Mouse (Mus musculus) MN1 (cell line): ENCODE results near the gene Akap8.

Experiments used
- DNase-seq: peaks from one replicate; pipeline ENCODE4 v3.0.0-alpha.2; 2016; ENCODE audit warnings: low spot score

The Akap8 gene

DNA sequence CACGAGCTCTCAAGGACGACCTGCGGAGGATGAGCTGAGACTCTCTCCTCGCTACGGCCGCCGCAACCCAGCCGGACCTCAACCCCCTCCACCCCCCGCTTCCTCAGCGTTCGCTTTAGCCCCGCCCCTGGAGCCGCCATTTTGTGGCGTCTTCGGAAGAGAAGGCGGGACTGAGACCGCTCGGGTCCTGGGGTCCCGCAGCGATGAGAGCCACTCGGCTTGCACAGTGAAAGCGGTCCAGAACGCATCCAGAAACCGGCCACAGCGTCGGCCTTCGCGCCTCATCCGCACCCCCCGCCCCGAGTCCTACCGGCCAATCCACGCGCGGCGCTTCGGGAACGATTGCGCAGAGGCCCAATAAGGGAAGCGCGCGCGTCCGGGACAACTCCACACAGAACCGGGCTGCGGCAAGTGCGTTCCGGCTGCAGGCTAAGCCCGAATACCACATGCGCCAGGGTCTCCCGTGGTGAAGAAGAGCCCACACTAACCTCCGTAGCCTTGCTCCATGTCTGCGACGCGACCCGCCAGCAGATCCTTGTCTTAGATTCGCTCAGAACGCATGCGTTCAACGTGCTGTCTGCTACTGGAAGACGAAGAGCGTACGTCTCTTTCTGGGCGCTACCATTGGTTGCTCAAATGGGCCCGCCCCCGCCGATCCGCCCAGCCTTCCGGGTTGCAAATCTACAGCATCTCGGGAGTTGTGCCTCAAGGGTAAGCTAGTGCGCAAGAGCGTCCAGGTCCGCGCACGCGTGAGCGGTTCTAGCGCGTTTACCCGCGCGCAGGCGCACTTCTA, at the start of gene Akap8:
TSS of gene Akap8 (minus strand) at position 642 of the 793 bp plus-strand sequence.
- DNase-seq = peak; percentile 99

DNA sequence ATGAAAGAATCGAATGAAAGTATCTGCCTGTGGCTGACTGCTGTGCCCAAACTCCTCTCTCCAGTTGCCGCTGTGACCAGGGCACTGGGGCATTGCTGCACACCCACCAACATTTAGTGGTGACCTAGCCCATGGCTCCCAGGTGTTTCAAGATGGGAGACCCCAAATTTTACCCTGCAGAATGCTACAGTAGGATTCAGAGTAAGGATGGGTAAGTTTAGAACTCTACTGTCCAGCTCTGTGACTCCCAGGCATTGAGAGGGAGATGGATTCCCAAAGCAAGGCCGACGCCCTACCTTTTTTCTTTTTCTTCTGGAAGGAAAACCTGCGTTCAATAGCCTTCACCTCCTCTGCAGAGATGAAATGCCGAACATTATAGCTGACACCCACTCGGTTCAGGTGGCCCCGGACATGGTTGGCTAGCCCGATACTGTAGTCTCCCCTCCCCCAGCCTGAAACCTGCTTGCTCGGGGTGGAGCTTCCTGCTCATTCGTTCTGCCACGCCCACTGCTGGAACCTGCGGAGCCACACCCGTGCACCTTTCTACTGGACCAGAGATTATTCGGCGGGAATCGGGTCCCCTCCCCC, 48.0 kb upstream of the Akap8 start:
- DNase-seq = no peak

DNA sequence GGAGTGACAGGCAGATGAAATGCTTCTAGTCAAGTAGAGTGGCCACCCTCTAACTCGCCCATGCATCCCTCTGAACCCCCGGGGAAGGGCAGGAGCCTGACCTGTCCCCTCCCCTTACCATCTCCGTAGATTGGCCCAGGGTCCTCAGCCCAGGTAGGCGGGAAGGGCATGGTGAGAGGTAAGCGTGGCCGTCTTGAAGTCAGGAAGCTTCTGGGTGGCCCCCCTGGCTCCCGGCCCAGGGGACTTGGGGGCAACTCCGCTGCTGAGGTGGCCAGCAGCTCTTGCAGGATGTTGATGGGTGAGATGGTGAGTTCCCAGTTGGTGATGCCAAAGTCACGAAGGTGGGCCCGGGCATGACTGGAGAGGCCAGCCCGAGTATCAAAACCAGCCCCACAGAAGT, 46.7 kb upstream of the Akap8 start:
- DNase-seq = no peak

DNA sequence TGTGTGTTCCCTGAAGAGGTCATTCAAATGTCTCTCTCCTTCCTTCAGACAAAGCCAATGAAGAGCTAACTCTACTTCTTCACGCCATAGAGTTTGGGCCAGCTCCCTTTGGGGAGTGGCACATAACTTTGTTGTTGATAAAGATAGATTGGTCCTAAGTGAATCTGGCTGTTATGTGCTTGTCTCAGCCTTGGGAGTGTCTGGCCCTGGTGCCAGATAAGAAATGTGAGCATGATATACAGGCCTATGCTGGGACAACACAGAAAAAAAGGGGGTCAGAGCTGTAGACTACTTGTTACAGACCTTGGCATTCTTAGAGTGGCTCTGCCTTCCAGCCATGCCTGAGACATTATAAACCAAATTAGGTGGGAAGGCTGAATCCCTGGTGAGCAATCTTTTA, 44.3 kb upstream of the Akap8 start:
- no peak for DNase-seq

DNA sequence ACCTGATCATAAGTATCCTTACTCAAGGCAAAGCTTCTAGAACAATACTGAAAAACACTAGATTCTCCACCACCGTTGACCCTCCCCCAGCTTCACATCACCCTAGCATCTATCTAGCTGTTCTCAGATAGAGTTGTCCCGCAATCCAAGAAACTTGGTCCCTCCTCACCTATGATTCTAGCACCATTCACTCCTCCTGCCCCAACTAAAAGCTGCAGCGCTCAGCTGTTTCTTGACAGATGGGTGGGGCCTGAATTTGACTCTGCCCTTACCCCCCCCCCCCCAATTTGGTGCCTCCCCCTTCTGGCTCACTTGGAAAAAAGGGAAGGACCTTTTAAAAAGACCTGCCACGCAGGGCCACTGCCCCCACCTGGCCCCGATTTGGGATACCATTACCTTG, 43.8 kb upstream of the Akap8 start:
- no peak for DNase-seq

DNA sequence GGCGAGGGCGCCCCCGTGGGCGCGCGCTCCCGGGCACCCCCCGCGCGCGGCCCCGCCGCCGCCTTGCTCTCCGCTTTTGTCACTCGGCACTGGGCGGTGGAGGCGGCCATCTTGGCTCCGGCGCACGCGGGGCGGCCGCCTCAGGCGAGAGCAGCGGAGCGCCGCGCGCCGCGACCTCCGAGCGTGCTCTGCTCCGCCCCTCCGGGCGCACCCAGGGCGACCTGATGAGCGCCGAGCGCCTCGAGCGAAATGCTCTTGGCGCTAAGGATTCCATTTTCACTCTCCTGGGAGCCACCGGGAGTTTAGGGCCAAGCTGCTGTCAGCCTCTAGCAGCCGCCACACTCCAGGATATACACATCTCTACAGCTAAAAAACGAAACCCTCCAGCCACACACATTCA, 43.3 kb upstream of the Akap8 start:
- peak; percentile 96 for DNase-seq

DNA sequence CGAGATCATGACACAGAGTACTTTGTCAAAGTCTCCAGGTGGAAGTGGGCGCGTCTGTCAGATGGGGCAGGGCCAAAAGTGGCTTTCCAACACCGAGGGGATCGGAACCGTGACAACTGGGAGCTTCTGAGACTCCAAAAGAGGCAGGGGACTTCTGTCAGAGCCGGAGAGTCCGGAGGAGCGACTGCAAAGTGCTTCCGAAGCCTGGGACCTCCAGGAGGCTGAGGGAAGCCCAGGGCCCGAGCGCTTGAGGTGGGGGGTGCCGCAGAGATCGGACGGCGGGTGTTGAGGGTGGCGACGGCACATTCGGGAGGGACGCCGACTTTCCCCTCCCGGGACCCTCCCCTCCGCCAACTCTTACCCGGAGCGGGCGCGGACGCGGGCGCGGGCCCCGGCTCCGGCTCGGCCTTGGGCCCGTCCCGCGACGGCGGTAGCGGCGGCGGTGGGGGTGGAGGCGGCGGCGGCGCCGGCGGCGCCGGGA, 42.8 kb upstream of the Akap8 start:
- peak; percentile 31 for DNase-seq

DNA sequence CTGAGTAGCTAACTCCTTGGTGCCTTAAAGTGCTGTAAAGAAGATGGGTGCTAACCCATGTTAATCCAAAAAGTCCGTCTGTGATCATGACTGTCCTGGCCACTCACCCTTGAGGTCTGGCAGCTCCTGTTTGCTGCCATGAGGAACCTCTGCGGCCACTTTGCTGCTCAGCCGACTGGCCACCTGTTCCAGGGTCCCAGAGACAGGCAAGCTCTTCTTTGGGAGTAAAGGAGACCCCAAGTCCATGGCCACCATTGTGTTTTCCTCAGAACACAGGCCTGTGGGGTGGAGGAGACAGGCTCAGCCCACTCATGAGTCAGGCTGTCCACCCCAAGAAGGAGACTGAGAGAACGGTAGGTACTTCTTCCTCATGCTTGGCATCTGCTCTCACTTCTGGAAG, 41.6 kb upstream of the Akap8 start:
- no peak for DNase-seq

DNA sequence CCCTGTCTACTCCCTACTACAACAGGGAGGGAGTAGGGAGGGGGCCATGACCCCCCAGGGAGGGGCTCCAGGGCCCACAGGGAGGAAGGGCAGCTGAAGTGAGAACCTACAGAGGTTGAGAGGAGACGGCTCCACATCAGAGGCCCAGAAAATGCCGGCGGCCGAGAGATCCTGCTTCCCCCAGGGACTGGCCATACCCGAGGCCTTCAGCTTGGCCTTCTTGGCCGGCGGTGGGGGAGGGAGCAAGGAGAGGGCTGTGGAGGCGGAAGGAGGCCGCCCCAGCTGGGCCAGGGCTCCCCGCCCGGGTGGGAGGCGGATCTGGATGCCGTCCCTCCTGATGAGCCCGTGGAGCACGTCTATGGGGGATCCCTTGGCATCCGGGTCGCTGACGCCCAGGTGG, 38.9 kb upstream of the Akap8 start:
- DNase-seq = no peak

DNA sequence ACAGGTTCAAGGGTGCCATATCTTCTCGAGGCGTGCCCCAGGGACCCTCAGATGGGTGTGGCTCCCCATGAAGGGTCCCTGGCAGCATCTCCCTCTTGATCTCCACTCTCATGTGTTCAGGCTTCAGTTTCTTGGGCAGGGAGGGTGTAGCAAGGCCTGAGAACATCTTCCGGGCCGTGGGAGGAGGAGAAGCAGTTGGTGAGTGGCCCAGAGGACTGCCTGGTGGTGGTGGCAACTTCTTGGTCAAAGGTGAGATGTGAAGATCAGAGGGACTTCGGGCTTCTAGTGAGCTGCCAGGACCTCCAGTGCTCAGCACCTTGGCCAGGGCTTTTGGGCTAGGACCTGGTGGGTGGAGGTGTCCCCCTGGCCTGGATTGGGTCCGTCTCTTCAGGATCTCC, 37.9 kb upstream of the Akap8 start:
- no peak for DNase-seq

DNA sequence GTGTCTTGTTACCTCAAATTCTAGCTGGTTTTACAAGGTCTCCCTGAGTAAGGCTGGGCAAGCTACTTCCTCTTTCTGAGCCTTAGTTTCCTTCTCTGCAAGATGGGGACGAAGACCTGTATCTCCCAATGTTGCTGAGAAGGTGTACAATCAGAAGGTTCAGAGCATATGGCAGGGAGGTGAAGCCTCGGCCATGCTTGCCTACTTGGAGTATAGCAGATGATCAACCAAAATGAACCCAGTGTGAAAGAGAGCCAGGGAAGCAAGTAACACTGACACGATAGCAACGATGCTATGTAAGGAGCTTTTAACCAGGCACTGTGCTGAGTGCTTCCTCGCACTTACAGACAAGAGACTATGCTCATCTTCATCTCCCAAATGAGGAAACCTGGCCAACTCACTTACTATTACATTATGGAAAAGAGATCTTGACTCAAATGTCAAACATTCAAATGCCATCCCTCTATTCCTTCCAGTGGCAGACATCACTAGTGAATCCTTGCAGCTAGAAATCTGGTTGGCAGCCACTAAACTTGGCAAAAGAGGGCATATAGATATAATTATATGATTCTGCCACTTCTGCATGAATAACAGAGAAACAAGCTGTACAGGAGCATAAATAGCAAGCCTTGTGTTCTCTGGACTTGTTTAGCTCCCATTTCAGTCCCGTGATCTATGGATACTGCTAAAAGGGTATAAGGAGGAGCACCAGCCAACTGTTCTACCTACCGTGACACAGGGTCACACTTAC, 37.3 kb upstream of the Akap8 start:
- no peak for DNase-seq

DNA sequence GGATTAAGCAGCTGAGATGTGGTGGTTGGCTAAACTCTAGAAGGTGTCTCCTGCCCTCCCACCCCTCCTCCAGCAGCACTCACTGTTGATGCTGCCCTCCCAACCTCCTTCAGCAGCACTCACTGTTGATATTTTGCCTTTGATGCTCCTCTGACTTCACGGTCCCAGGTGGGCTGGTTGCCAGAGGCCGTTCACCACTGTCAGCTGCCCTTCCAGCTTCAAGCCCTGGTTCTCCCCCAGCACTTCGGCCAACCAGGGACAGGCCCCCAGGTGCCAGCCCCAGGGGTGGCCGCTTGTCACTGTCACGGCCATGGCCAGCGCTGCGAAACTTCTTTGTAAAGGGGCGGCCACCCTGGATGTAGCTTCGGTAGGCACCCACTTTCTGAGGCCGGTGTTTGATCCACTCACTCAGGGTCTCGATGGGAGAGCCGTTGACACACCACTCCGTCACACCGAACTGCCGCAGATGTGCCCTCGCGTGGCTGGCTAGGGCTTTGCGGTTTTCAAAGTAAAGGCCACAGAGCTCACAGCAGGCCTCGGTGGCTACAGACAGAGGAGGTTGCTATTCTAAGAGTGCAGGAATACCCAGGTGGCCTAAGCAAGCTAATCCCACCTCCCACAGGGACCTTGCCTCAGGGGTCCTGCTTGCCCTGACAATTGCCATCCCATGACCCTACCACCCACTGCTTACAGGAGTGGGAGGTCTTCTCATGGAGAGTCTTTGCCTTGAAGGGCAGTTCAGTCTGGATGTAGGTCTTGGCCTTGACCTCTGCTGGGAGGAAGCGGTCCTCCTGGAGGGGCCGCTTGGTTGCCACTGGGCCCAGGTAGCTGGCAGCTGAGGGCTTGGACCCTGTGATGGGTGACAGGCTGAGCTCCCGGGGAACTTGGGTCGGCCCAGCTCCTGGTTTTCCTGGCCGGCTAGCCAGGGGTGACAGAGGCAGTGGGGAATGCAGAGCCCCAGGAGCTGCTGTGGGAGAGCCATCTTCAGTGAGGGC, 36.0 kb upstream of the Akap8 start:
- DNase-seq = no peak

DNA sequence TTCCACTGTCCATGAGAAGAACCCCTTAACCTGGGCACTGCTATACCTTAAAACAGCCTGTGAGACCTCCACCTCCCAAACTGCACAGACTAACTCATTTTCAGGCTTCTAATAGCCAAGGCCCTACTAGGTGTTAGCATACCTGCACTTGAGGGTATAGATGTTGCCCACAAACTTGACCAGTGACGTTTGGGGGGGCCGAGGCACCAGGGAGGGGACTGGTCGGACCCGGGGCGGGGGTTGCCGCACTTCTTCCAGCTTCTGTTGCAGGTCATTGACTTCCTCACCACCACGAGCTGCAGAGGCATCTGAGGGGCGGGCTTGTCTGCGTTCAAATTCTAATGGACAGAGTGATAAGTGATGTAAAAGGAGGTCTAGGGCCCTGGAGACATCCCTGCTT, 35.2 kb upstream of the Akap8 start:
- DNase-seq = no peak

DNA sequence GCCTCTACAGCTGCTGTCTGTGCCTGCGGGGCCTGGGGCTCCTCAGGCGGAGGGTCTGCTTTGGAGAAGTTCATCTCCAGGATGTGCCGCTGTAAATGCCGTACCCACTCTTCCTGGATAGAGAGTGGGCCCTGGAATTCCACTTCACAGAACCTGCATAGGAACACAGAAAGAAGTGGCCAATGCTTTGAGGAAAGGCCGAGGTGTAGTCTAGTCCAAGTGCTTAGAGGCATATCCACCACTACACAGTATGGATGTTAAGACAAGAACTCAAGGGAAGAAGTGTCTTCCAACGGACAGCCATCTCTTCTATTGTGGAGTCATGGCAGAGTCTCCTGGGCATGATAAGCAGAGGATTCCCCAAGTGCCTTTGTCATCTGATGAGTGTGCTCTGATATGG, 34.0 kb upstream of the Akap8 start:
- no peak for DNase-seq

DNA sequence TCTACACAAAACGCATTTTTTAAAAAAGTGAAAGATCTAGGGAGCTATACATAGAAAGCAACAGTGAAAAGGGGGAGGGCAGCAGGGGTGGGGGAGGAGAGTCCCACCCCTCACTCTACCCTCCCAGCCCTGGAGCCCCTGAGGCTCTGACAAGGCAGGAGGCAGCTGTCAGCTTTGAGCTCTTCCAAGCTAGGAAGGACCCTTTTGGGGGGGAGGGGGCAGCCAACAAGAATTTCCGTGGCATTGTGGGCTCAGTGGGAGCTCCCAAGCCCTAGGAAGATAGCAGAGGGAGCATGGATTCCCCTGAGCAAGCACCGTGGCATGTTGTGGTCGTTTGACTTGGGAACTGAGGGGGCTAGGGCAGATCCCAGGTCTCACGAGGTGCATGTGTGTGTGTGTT, 33.2 kb upstream of the Akap8 start:
- no peak for DNase-seq

DNA sequence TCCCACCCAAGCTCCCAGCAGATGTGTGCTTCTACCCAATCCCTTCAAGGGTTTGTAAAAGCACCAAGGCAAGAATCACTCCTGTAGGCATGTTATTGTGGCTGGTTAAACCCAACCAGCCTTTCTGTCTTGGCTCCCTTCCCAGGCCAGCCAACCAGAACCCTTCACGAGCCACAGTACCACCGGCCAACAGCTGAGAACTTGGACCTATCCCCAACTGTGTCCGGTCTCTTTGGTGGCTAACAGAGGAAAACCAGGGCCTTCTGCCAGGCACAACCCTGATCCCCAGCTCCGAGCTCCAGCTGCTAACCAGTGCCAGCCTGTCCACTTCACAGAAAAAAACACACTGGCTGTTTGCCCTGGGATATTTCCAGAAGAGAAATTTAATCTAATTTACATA, 32.7 kb upstream of the Akap8 start:
- peak; percentile 91 for DNase-seq

DNA sequence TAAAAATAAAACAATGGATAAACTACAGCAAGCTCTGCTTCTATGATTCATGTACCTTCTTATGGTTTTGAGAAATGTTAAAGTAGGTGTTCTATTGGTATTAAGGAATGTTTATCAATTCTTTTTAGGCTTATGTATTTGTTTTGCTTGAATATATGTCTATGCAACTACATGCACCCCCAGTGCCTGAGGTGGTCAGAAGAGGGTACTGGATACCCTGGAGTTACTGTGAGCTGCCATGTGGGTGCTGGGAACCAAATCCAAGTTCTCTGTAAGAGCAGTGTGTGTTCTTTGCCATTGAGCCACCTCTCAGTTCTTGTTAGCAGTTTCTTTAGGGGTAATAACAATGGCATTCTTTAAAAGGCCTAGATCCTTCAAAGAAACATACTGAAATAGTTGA, 30.7 kb upstream of the Akap8 start:
- DNase-seq = no peak

DNA sequence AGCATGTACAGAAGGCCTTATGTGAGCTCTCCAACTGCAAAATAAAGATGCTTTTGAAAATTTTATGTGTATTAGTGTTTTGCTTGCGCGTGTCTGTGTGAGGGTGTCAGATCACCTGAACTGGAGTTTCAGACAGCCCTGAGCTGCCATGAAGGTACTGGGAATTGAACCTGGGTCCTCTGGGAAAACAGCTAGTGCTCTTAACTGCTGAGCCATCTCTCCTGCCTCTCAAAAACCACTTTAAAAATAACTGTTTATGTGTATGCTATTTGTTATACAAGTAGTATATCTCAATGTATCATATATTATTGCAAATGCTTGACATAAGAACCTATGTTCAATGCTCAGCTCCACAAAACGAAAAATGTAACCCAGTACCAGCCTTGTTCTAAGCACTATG, 30.2 kb upstream of the Akap8 start:
- DNase-seq = no peak

DNA sequence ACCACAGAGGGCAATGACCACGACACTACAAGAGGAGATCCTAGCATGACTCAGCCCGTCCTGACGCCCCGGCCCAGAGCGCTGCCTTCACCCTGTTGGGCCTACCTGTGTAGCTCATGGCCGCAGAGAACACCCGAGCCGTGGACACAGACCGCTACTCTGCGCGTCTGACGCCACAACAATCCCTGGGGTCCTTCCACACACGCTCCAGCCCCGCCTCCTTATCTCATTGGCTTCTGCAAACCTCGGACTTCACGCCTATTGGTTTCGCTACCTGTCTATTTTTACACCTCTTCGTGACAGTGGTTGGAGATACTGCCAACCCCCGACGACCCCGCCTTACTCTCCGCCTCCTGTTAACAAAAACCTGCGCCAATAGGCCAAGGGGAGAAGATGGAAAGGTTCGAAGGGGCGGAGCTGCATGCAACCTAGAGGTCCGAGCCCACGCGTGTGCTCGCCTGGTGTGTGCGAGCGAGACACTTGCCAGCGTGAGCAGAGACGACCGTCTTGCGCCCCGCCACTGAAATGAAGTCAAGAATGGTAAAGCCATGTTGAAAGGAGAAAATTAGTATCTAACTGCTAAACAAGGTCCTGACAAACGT, 29.4 kb upstream of the Akap8 start, which contains the start of gene Akap8l:
TSS of gene Akap8l (minus strand) at position 226 of the 602 bp plus-strand sequence.
- DNase-seq = peak; percentile 99

DNA sequence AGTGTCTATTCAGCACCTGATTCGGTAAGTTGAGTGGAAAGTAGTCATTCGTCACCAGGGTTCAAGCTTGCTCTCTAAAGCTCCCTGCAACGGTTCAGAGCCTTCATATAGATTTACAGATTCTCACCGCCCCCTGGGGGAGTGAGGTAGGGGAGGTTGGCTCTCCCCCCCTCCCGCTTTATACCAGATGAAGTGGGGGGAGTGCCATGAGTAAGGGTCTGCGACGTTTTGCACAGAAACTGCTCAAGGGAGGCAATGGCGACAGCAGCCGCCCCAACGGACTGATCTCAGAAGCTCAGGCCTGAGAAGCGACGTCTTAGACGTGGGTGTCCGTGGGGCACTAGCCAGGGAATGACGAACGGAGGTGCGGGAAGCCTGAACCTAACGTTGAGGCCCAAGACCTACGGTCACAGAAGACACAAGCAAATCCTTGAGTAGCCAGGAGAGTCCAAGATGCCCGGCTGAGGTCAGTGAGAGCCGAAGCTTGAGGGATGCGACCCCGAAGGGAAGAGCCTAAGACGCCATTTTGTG, 28.9 kb upstream of the Akap8 start:
- DNase-seq = no peak
